Mouse (Mus musculus): ENCODE measurements around the gene Tspan18.

DNA sequence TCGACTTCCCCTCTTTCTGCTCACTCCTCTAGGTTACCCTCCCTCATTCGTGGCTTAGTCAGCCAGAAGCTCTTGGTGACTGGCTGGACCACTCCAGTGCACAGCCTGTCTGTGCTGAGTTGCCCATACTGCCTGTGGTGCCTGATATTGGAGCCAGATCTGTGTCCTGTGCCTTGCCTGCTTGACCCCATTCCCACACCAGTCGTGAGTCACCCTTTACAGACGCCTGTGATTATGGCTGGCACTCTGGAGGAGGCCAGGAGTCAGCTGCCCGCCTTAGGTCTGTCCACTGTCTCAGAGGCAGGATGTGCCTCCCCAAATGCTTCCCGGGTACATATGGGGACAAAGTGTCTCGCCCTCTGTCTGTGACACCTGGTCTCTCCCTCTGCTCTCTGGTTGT, 17.0 kb upstream of the Tspan18 start:
- no peak for TF ChIP-seq GATA1 (IDR thresholded peaks at IDR 0.05; ENCODE audit: borderline replicate concordance, low read length)
- TF ChIP-seq FLI1 (IDR thresholded peaks at IDR 0.05; ENCODE audit: low read length) = no peak
